Mouse (Mus musculus) hindbrain, postnatal 0 days (tissue): ENCODE measurements around the gene D930007J09Rik. TPM values are rescaled to one million over a fixed set of nuclear protein-coding genes. Genes with fewer than 3 reads are reported as not detected.

Source experiments
- ATAC-seq: fragments of 200-750 bp; cut with Nextera tagmentation; 2 replicates; pipeline ENCODE4 v1.8.0; 2017; ENCODE audit warnings: mild to moderate bottlenecking, moderate TSS enrichment, moderate library complexity
- DNase-seq: peaks from one replicate; pipeline ENCODE4 v3.0.0-alpha.2; 2015; ENCODE audit warnings: low spot score
- H3K27ac ChIP-seq: fragments of 300-500 bp; sonication (generic); 2 replicates; pipeline ENCODE4 v1.5.1; 2014; ENCODE audit warnings: mild to moderate bottlenecking
- H3K27me3 ChIP-seq: fragments of 300-500 bp; sonication (generic); 2 replicates; pipeline ENCODE4 v1.6.1; 2014; ENCODE audit warnings: low read length, mixed read lengths; ENCODE audit not compliant: insufficient read depth
- H3K36me3 ChIP-seq: fragments of 300-500 bp; sonication (generic); 2 replicates; pipeline ENCODE4 v1.6.1; 2014; ENCODE audit warnings: low read length, mixed read lengths; ENCODE audit not compliant: insufficient read depth
- H3K4me1 ChIP-seq: fragments of 300-500 bp; sonication (generic); 2 replicates; pipeline ENCODE4 v1.6.1; 2014; ENCODE audit warnings: antibody characterized with exemption, low read length, mixed read lengths; ENCODE audit not compliant: insufficient read depth
- H3K4me2 ChIP-seq: fragments of 300-500 bp; sonication (generic); 2 replicates; pipeline ENCODE4 v1.6.1; 2014; ENCODE audit warnings: low read depth, mild to moderate bottlenecking, low read length, moderate library complexity, mixed read lengths
- H3K4me3 ChIP-seq: fragments of 300-500 bp; sonication (generic); 2 replicates; pipeline ENCODE4 v1.5.1; 2014; ENCODE audit warnings: low read length
- H3K9ac ChIP-seq: fragments of 300-500 bp; sonication (generic); replicated peaks from 2 replicates; pipeline ENCODE4 v1.6.1; 2014; ENCODE audit warnings: mild to moderate bottlenecking, low read length, moderate library complexity, mixed read lengths
- H3K9me3 ChIP-seq: fragments of 300-500 bp; sonication (generic); 2 replicates; pipeline ENCODE4 v1.6.1; 2016; ENCODE audit warnings: low read length, mixed read lengths
- CTCF ChIP-seq: IDR thresholded peaks from 2 replicates; pipeline ENCODE4 v1.5.1; 2016; ENCODE audit warnings: antibody characterized with exemption, control low read depth, low read depth
- WGBS: fragments of 180-500 bp; shearing (Covaris S2); extraction: QIAGEN DNeasy Blood & Tissue Kit; methylation state at CpG from one replicate; pipeline ENCODE4 v1.1.7; 2014; 5-methylcytosine and 5-hydroxymethylcytosine counted together
- polyA plus RNA-seq: library from polyadenylated mRNA; unstranded; fragments of >200 nt; fragmentation: Nextera tagmentation; extraction: Ambion mirVana; gene quantifications from 2 replicates; pipeline ENCODE4 v1.2.1, GENCODE M21; 2015
- total RNA-seq: library from RNA; depleted of rRNA; stranded (reverse); fragments of >200 nt; gene quantifications from 2 replicates; pipeline ENCODE4 v1.2.3, GENCODE M21; 2014; rRNA removed

Gene D930007J09Rik
- total and polyA plus RNA-seq, 2 experiments from 2014 or later, result not detected

GRCm38 (mm10) chr13:32764448-32764847, 38.2 kb downstream of the D930007J09Rik start:
- no peak overlapping the region for H3K4me2 ChIP-seq
- H3K4me3 ChIP-seq, result no peak overlapping the region
- H3K36me3 ChIP-seq, result no peaks in the 10 kb centered on the region
- no peaks in the 10 kb centered on the region for H3K27me3 ChIP-seq
- WGBS, result 30% methylated on average over 7 of the region's 7 CpGs
- no peak for TF ChIP-seq CTCF
- H3K4me1 ChIP-seq, result no peaks in the 10 kb centered on the region
- ATAC-seq (no peak), DNase-seq (no peak)
- H3K27ac ChIP-seq, result no peak overlapping the region
- no peaks in the 10 kb centered on the region for H3K9me3 ChIP-seq
- no peak overlapping the region for H3K9ac ChIP-seq

DNA sequence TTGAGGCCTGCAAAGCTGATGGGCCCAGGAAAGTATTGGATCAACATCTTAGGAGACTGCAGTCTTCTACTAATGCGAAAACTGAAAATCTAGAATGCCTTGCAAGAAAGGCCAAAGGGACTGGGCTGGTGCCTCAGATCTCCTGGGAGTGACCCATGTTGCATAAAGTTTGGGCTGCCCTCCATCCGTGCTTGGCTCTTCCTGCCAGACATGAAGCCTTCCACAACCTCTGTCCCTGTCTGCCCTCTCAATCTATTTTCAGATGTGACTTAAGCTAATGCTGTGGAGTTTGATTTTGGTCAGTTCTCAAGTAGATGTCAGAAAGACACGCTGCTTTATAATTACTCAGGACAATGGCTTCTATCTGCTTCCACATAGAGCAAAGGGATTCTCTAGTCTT, 39.5 kb downstream of the D930007J09Rik start:
- WGBS, result 86% methylated on average over 3 of the region's 3 CpGs
- no peak for ATAC-seq
- no peak for TF ChIP-seq CTCF

DNA sequence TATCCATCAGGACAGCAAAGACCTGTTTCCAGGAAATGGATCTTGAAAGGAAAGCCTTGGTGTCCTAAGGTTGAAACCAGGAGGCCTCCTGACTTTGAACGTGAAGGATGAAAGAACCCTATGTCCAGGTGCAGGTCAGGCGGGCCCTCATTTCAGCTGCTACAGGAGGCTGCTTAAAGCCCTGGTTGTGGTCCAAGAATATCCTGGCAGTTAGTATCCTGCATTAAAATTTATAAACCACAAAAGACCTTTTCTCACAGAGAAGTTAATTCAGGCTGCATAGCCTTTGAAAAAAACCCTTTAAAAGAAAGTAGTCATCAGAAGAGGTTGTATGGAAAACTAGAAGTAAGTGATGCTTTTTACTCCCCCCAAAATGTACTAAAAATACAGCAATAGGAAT, 41.9 kb downstream of the D930007J09Rik start:
- Histone ChIP-seq H3K27ac (no peak overlapping the region), H3K36me3 (no peaks in the 10 kb centered on the region), H3K27me3 (no peaks in the 10 kb centered on the region), H3K4me1 (peaks cover 6% of the 10 kb centered on the region; the same call in 1 of the 2 replicates), H3K4me2 (no peak overlapping the region), H3K9me3 (no peaks in the 10 kb centered on the region), H3K4me3 (no peak overlapping the region), H3K9ac (no peak overlapping the region)
- DNase-seq, result no peak
- 65% methylated on average over 2 of the region's 2 CpGs for WGBS
- ATAC-seq, result no peak
- TF ChIP-seq CTCF, result no peak

More for the DNA sequence above, 39.5 kb downstream of the D930007J09Rik start:
- Histone ChIP-seq H3K27ac (no peak overlapping the region), H3K4me1 (peaks cover 6% of the 10 kb centered on the region; the same call in 1 of the 2 replicates), H3K4me3 (no peak overlapping the region), H3K4me2 (no peak overlapping the region), H3K9ac (no peak overlapping the region), H3K36me3 (no peaks in the 10 kb centered on the region), H3K27me3 (no peaks in the 10 kb centered on the region), H3K9me3 (no peaks in the 10 kb centered on the region)
- DNase-seq, result no peak

- peak; percentile 63 for DNase-seq
- H3K27ac ChIP-seq, result no peak overlapping the region
Measured at GRCm38 (mm10) chr13:32759036-32759435, 43.6 kb downstream of the D930007J09Rik start.

More at GRCm38 (mm10) chr13:32759036-32759435, 43.6 kb downstream of the D930007J09Rik start:
- no peaks in the 10 kb centered on the region for H3K36me3 ChIP-seq
- H3K4me2 ChIP-seq, result no peak overlapping the region
- no peaks in the 10 kb centered on the region for H3K9me3 ChIP-seq
- no peaks in the 10 kb centered on the region for H3K27me3 ChIP-seq
- ATAC-seq, result peak; percentile 73
- WGBS, result 8% methylated on average over 4 of the region's 4 CpGs
- H3K4me3 ChIP-seq, result no peak overlapping the region
- peaks cover 6% of the 10 kb centered on the region; the same call in 1 of the 2 replicates for H3K4me1 ChIP-seq
- no peak for TF ChIP-seq CTCF
- no peak overlapping the region for H3K9ac ChIP-seq

Other genes starting within 250 kb of the D930007J09Rik start
- 0.47 TPM in 1 of 2 replicates, not detected in the other for gene Mylk4, start 18.9 kb downstream of the D930007J09Rik start, total RNA-seq
- 0.06 and 0.11 TPM in 2 replicates for gene Mylk4, start 18.9 kb downstream of the D930007J09Rik start, polyA plus RNA-seq
- 82.6 and 83.7 TPM in 2 replicates for gene Wrnip1, start 811 bp downstream of the D930007J09Rik start, total RNA-seq
- gene Wrnip1, start 811 bp downstream of the D930007J09Rik start, polyA plus RNA-seq, result 29.0 and 29.9 TPM in 2 replicates
- gene Serpinb1a, start 48.3 kb upstream of the D930007J09Rik start, total RNA-seq, result 0.18 and 0.94 TPM in 2 replicates
- 4.4 and 5.0 TPM in 2 replicates for gene Serpinb1a, start 48.3 kb upstream of the D930007J09Rik start, polyA plus RNA-seq
- gene Serpinb1c, start 95.4 kb upstream of the D930007J09Rik start, total RNA-seq, result not detected in 2 replicates
- gene Serpinb1c, start 95.4 kb upstream of the D930007J09Rik start, polyA plus RNA-seq, result not detected in 2 replicates
- gene Serpinb6b, start 162.4 kb upstream of the D930007J09Rik start, total RNA-seq, result 1.7 and 4.7 TPM in 2 replicates
- 2.8 TPM in 2 replicates for gene Serpinb6b, start 162.4 kb upstream of the D930007J09Rik start, polyA plus RNA-seq
- 3.8 and 4.4 TPM in 2 replicates for gene Serpinb9, start 200.4 kb upstream of the D930007J09Rik start, total RNA-seq
- 3.4 and 3.8 TPM in 2 replicates for gene Serpinb9, start 200.4 kb upstream of the D930007J09Rik start, polyA plus RNA-seq
- gene Serpinb9b, start 224.6 kb upstream of the D930007J09Rik start, total RNA-seq, result not detected in 2 replicates
- 0.13 and 0.25 TPM in 2 replicates for gene Serpinb9b, start 224.6 kb upstream of the D930007J09Rik start, polyA plus RNA-seq